Mouse (Mus musculus): Measurements from ENCODE around the gene Tnfaip2. TPM values are rescaled to one million over a fixed set of nuclear protein-coding genes. Genes with fewer than 3 reads are reported as not detected.

The Tnfaip2 gene
- polyA plus RNA-seq, 1 experiment from 2014 or later = 11.2 TPM

DNA sequence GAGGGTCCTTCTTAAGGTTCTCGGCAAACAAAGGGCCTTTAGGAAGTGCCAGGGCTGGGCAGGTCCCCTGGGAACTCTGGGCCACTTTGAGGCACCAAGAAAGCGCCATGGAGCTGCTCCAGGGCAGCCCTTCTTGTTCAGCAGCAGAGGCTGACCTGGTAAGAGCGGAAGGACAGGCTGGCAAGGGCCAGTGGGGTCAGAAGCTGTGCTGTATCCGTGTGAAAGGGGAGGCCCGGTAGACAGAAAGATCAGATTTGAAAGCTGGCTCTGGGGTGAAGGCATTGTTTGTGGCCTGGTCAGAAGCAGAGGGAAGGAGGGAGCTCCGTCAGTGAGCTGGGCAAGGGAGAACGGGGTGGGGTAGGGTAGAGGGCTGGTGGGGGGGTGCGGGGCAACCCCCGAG, 5.1 kb downstream of the Tnfaip2 start:
- Histone ChIP-seq H3K4me1 (ENCODE audit: control insufficient read depth, insufficient read depth, low read length) (peaks cover 41% of the 10 kb centered on the region), H3K27me3 (ENCODE audit: control insufficient read depth, insufficient read depth, low read length) (peaks cover 87% of the 10 kb centered on the region), H3K4me3 (ENCODE audit: low read depth, low read length) (no peak overlapping the region), H3K9me3 (replicated peaks; ENCODE audit: control insufficient read depth, low read length) (no peaks in the 10 kb centered on the region), H3K36me3 (ENCODE audit: control insufficient read depth, insufficient read depth, low read length) (no peaks in the 10 kb centered on the region), H3K27ac (ENCODE audit: low read depth, low read length) (no peak overlapping the region), H3K4me2 (no peak overlapping the region), H3K9ac (ENCODE audit: low read depth, low read length) (no peak overlapping the region)
- no peak for ATAC-seq (replicated peaks; ENCODE audit: insufficient number of reproducible peaks, low FRiP score, low TSS enrichment)
- 30% methylated on average over 9 of the region's 9 CpGs for WGBS (ENCODE audit: insufficient replicate concordance)

DNA sequence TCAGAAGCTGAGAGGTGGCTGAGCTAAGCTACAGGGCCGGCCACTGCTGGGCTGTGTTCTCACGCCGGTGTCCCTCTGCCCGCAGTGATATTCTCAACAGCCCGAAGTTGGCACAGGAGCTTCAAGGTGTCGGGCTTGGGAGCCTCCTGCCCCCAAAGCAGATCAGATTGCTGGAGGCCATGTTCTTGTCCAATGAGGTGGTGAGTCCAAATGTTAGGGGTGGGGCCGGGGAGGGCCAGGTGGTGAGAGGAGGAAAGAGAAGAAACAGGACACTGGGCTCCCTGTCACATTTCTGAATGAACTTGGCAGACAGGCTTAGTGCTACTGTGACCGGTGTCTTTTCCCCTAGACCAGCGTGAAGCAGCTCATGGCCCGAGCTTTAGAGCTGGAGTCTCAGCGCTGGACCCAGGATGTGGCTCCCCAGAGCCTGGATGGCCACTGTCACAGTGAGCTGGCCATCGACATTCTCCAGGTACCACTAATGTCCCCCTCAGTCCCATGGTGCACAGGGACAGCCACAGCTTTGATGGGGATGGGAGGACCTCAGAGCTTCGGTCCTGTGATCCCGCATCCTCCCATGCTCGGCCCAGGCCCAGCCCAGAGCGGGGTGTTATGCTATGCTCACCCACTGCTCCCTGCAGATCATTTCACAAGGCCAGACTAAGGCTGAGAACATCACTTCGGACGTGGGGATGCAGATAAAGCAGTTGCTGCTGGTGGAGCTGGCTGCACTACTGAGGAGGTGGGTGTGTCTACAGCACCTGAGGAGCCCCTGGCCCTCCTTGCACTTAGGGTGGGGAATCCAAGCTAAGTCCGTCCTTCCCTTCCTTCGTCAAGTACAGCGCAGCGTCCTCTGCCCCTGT, 5.9 kb downstream of the Tnfaip2 start:
- Histone ChIP-seq H3K27ac (ENCODE audit: low read depth, low read length) (no peak overlapping the region), H3K4me3 (ENCODE audit: low read depth, low read length) (no peak overlapping the region), H3K4me1 (ENCODE audit: control insufficient read depth, insufficient read depth, low read length) (peaks cover 38% of the 10 kb centered on the region), H3K27me3 (ENCODE audit: control insufficient read depth, insufficient read depth, low read length) (peaks cover 80% of the 10 kb centered on the region), H3K4me2 (no peak overlapping the region), H3K9me3 (replicated peaks; ENCODE audit: control insufficient read depth, low read length) (no peaks in the 10 kb centered on the region), H3K36me3 (ENCODE audit: control insufficient read depth, insufficient read depth, low read length) (no peaks in the 10 kb centered on the region), H3K9ac (ENCODE audit: low read depth, low read length) (no peak overlapping the region)
- WGBS (ENCODE audit: insufficient replicate concordance) = 27% methylated on average over 22 of the region's 22 CpGs
- no peak for ATAC-seq (replicated peaks; ENCODE audit: insufficient number of reproducible peaks, low FRiP score, low TSS enrichment)

DNA sequence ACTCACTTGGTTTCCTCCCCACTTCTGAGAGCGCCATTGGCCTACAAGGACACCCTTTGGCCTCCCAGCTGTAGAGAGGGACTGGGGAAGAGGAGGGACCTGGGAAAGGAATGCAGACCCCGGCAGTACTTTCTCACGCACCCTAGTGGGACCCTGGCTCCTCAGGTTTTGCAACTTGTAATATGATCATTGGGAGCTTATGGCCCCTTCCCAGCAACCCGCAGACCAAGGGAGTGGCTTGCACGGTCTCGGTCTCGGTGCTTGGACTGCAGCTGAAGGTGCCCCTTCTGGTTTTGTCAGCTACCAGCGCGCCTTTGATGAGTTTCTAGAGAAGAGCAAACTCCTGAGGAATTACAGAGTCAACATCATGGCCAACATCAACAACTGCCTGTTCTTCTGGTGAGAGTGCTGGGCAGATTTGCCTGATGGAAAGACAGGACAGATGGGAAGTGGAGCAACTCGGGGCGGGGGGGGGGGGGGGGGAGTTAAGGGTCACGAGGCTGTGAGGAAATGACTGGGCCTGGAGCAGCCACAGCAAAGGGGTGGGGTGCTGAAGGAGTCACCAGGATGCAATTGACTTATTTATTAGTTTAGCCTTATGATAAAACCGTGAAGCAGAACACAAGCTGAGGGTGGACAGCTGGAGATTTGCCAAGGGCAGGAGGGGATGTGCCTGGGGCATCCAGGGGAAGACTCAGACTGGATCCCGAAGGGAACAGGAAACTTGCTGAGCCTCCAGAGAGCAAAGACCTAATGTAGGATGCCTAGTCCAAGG, 6.8 kb downstream of the Tnfaip2 start:
- H3K4me1 ChIP-seq (ENCODE audit: control insufficient read depth, insufficient read depth, low read length) = peaks cover 38% of the 10 kb centered on the region
- no peak overlapping the region; the same call in 1 of the 2 replicates for H3K4me2 ChIP-seq
- H3K27me3 ChIP-seq (ENCODE audit: control insufficient read depth, insufficient read depth, low read length) = peaks cover 70% of the 10 kb centered on the region
- H3K9me3 ChIP-seq (replicated peaks; ENCODE audit: control insufficient read depth, low read length) = no peaks in the 10 kb centered on the region
- no peak for ATAC-seq (replicated peaks; ENCODE audit: insufficient number of reproducible peaks, low FRiP score, low TSS enrichment)
- no peak overlapping the region for H3K27ac ChIP-seq (ENCODE audit: low read depth, low read length)
- H3K9ac ChIP-seq (ENCODE audit: low read depth, low read length) = no peak overlapping the region
- no peaks in the 10 kb centered on the region for H3K36me3 ChIP-seq (ENCODE audit: control insufficient read depth, insufficient read depth, low read length)
- no peak overlapping the region for H3K4me3 ChIP-seq (ENCODE audit: low read depth, low read length)
- WGBS (ENCODE audit: insufficient replicate concordance) = 34% methylated on average over 13 of the region's 14 CpGs

DNA sequence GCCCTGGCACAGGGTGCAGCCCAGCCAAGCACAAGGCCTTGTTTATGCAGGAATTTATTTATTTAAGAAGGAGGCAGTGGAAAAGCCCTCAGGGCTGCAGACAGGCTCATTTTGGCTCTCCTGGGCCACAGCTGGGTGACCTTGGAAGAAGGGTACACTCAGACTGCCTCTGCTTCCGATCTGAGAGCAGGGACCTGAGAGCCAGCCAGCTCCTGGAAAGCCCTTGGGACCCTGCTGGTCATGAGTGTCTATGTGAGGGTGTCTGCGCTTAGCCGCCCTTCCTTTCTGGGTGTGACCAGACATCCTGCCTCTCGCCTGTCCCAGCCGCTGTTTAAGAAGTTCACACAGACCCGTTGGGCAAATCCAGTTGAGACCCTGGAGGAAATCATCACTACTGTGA, 8.1 kb downstream of the Tnfaip2 start:
- Histone ChIP-seq H3K27me3 (ENCODE audit: control insufficient read depth, insufficient read depth, low read length) (peaks cover 57% of the 10 kb centered on the region), H3K4me1 (ENCODE audit: control insufficient read depth, insufficient read depth, low read length) (peaks cover 41% of the 10 kb centered on the region), H3K9ac (ENCODE audit: low read depth, low read length) (no peak overlapping the region), H3K36me3 (ENCODE audit: control insufficient read depth, insufficient read depth, low read length) (no peaks in the 10 kb centered on the region), H3K4me3 (ENCODE audit: low read depth, low read length) (no peak overlapping the region), H3K27ac (ENCODE audit: low read depth, low read length) (no peak overlapping the region), H3K9me3 (replicated peaks; ENCODE audit: control insufficient read depth, low read length) (no peaks in the 10 kb centered on the region), H3K4me2 (no peak overlapping the region)
- no peak for ATAC-seq (replicated peaks; ENCODE audit: insufficient number of reproducible peaks, low FRiP score, low TSS enrichment)
- WGBS (ENCODE audit: insufficient replicate concordance) = 39% methylated on average over 6 of the region's 6 CpGs

DNA sequence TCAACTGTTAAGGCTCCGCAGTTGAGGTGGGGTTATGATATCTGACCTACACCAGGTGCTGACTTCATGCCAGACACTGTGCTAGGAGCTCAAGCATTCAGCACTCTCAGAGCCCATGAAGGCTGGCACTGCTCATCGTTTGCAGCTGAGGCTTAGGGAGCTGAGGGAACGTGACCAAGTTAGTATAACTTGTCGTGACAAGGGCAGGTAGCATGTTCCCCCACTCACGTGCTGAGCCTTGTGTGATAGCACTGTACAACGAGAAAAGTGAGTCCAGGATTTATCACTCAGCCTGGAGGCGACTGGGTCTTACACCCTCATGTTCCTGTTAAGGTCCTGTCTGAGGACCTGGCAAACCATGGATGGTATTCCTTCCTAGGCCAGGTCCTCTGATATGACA, 9.3 kb downstream of the Tnfaip2 start:
- Histone ChIP-seq H3K4me3 (ENCODE audit: low read depth, low read length) (no peak overlapping the region), H3K9ac (ENCODE audit: low read depth, low read length) (no peak overlapping the region), H3K4me2 (no peak overlapping the region), H3K9me3 (replicated peaks; ENCODE audit: control insufficient read depth, low read length) (no peaks in the 10 kb centered on the region), H3K27ac (ENCODE audit: low read depth, low read length) (no peak overlapping the region), H3K27me3 (ENCODE audit: control insufficient read depth, insufficient read depth, low read length) (peaks cover 50% of the 10 kb centered on the region), H3K36me3 (ENCODE audit: control insufficient read depth, insufficient read depth, low read length) (no peaks in the 10 kb centered on the region), H3K4me1 (ENCODE audit: control insufficient read depth, insufficient read depth, low read length) (peaks cover 39% of the 10 kb centered on the region)
- ATAC-seq (replicated peaks; ENCODE audit: insufficient number of reproducible peaks, low FRiP score, low TSS enrichment) = no peak
- WGBS (ENCODE audit: insufficient replicate concordance) = 82% methylated on average over 7 of the region's 7 CpGs

DNA sequence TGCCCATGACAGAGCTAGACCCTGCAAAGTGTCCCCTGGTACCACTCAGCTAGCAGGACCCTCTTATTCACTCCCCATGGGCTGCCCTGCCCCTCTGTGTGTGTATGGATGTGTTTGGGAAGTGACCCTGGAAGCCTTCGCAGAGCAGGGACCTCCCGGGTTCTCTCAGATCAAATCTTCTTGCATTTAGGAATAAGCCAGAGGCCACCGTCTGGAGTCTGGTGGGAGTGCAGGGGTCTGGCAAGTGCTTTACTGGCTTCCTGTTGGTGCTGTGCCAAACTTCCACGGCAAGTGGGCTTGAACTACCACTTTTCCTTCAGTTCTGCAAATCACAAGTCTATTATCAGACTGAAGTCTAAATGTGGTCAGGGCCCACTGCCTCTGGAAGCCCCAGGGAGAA, 11.8 kb downstream of the Tnfaip2 start:
- WGBS (ENCODE audit: insufficient replicate concordance) = 22% methylated on average over 4 of the region's 4 CpGs
- Histone ChIP-seq H3K9me3 (replicated peaks; ENCODE audit: control insufficient read depth, low read length) (no peaks in the 10 kb centered on the region), H3K27ac (ENCODE audit: low read depth, low read length) (no peak overlapping the region), H3K36me3 (ENCODE audit: control insufficient read depth, insufficient read depth, low read length) (no peaks in the 10 kb centered on the region), H3K9ac (ENCODE audit: low read depth, low read length) (no peak overlapping the region), H3K4me2 (no peak overlapping the region), H3K4me1 (ENCODE audit: control insufficient read depth, insufficient read depth, low read length) (peaks cover 23% of the 10 kb centered on the region), H3K27me3 (ENCODE audit: control insufficient read depth, insufficient read depth, low read length) (peaks cover 30% of the 10 kb centered on the region), H3K4me3 (ENCODE audit: low read depth, low read length) (no peak overlapping the region)
- ATAC-seq (replicated peaks; ENCODE audit: insufficient number of reproducible peaks, low FRiP score, low TSS enrichment) = no peak

DNA sequence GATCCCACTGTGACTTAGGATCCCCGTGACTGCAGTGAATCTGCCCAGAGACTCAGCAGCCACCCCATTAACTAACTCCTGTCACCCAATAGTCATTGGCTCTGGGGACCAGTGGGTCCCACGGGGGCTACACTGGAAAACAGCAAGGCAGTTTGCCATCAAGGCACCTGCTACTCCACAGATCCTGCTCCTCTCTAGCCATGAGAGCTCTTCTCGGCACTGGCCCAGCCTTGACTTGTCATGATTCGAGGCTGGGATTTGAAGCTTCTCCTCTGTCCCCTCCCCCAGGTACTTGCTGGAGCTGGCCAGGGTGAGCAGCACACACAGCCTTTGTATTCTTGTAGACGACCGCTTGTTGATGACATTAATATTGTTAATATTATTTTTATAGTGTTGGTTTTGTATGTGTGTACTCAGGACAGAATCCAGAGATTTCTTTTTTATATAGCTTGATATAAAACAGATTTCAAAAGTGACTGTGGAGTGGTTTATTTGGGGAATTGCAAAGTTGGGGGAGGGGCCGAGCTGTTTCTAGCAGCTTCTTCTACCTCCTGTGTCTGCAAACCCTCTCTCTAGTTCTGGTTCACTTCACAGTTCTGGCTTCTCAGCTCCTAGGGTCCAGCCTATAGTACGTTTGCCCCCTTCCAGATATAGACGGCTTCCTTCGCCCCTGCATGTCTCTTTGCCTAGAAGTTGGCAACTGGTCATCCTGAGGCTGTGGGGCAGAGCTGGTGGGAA, 12.4 kb downstream of the Tnfaip2 start:
- no peak for ATAC-seq (replicated peaks; ENCODE audit: insufficient number of reproducible peaks, low FRiP score, low TSS enrichment)
- peaks cover 19% of the 10 kb centered on the region for H3K4me1 ChIP-seq (ENCODE audit: control insufficient read depth, insufficient read depth, low read length)
- H3K36me3 ChIP-seq (ENCODE audit: control insufficient read depth, insufficient read depth, low read length) = no peaks in the 10 kb centered on the region
- WGBS (ENCODE audit: insufficient replicate concordance) = 59% methylated on average over 10 of the region's 10 CpGs
- no peak overlapping the region for H3K9ac ChIP-seq (ENCODE audit: low read depth, low read length)
- H3K9me3 ChIP-seq (replicated peaks; ENCODE audit: control insufficient read depth, low read length) = no peaks in the 10 kb centered on the region
- H3K27ac ChIP-seq (ENCODE audit: low read depth, low read length) = no peak overlapping the region
- no peak overlapping the region for H3K4me3 ChIP-seq (ENCODE audit: low read depth, low read length)
- H3K27me3 ChIP-seq (ENCODE audit: control insufficient read depth, insufficient read depth, low read length) = peaks cover 27% of the 10 kb centered on the region
- no peak overlapping the region for H3K4me2 ChIP-seq

DNA sequence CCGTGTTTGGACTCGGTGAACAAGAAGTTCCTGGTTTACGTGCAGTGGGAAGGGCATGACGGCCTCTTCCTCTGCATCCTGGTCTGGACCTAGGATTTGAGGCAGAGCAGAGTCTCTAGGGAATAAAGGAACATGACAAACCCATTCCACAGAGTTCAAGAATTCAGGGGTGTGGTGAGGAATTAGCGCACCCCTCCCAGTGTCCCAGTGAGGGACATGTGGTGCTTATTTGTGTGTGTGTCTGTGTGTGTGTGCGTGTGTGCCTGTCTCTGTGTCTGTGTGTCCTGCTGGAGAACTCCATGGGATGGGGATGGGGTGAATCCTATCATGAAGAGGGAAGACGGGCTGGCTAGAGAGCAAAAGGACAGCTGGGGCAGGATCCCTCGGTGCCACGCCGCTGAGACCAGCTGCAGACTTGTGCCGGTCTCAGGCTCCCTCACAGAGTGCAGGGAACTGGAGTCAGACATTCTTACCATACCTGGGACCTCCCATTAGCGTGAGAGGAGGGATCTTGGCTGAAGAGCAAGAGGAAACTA, 13.1 kb downstream of the Tnfaip2 start:
- Histone ChIP-seq H3K4me2 (no peak overlapping the region), H3K27ac (ENCODE audit: low read depth, low read length) (no peak overlapping the region), H3K36me3 (ENCODE audit: control insufficient read depth, insufficient read depth, low read length) (no peaks in the 10 kb centered on the region), H3K4me3 (ENCODE audit: low read depth, low read length) (no peak overlapping the region), H3K9me3 (replicated peaks; ENCODE audit: control insufficient read depth, low read length) (no peaks in the 10 kb centered on the region), H3K4me1 (ENCODE audit: control insufficient read depth, insufficient read depth, low read length) (peaks cover 12% of the 10 kb centered on the region), H3K27me3 (ENCODE audit: control insufficient read depth, insufficient read depth, low read length) (peaks cover 24% of the 10 kb centered on the region; the same call in 1 of the 2 replicates), H3K9ac (ENCODE audit: low read depth, low read length) (peak overlapping the region; percentile 24; the same call in 1 of the 2 replicates)
- ATAC-seq (replicated peaks; ENCODE audit: insufficient number of reproducible peaks, low FRiP score, low TSS enrichment) = no peak
- 54% methylated on average over 12 of the region's 12 CpGs for WGBS (ENCODE audit: insufficient replicate concordance)
